Mouse (Mus musculus): ENCODE results near the gene Ptpro.

- TF ChIP-seq GATA1 (IDR thresholded peaks at IDR 0.05; ENCODE audit: borderline replicate concordance, low read length) (no peak), CTCF (IDR thresholded peaks at IDR 0.05; ENCODE audit: low read depth, low read length) (no peak), GATA2 (IDR thresholded peaks at IDR 0.05; ENCODE audit: borderline replicate concordance, low read depth, low read length) (no peak), POLR2AphosphoS5 (IDR thresholded peaks at IDR 0.05; ENCODE audit: insufficient replicate concordance, low read depth, low read length) (no peak)
These were observed 242.0 kb downstream of the Ptpro start for GRCm38 (mm10) chr6:137494136-137494475.
